Mouse (Mus musculus) heart, embryonic 11.5 days (tissue): Measurements from ENCODE around the gene Fez2. TPM values are rescaled to one million over a fixed set of nuclear protein-coding genes. Genes with fewer than 3 reads are reported as not detected.
A peak's percentile ranks its signal among the peaks of the same experiment; 100 is the strongest.

Experiments
- ATAC-seq: fragments of 200-750 bp; cut with Nextera tagmentation; replicated peaks from 2 replicates; pipeline ENCODE4 v1.8.0; 2017; ENCODE audit warnings: moderate library complexity; ENCODE audit not compliant: insufficient number of reproducible peaks, low FRiP score, low TSS enrichment
- H3K27ac ChIP-seq: fragments of 300-500 bp; sonication (generic); 2 replicates; pipeline ENCODE4 v1.5.1; 2014; ENCODE audit warnings: mild to moderate bottlenecking, low read depth, low read length
- H3K27me3 ChIP-seq: fragments of 300-500 bp; sonication (generic); 2 replicates; pipeline ENCODE4 v1.6.1; 2014; ENCODE audit warnings: mild to moderate bottlenecking, low read length, mixed read lengths; ENCODE audit not compliant: control insufficient read depth, insufficient read depth
- H3K36me3 ChIP-seq: fragments of 300-500 bp; sonication (generic); 2 replicates; pipeline ENCODE4 v1.6.1; 2014; ENCODE audit warnings: mild to moderate bottlenecking, low read length, moderate library complexity, mixed read lengths; ENCODE audit not compliant: control insufficient read depth, insufficient read depth
- H3K4me1 ChIP-seq: fragments of 300-500 bp; sonication (generic); 2 replicates; pipeline ENCODE4 v1.6.1; 2014; ENCODE audit warnings: low read length; ENCODE audit not compliant: control insufficient read depth, insufficient read depth
- H3K4me2 ChIP-seq: fragments of 300-500 bp; sonication (generic); 2 replicates; pipeline ENCODE4 v1.6.1; 2014; ENCODE audit warnings: mild to moderate bottlenecking, moderate library complexity
- H3K4me3 ChIP-seq: fragments of 300-500 bp; sonication (generic); 2 replicates; pipeline ENCODE4 v1.5.1; 2014; ENCODE audit warnings: low read depth, low read length
- H3K9ac ChIP-seq: fragments of 300-500 bp; sonication (generic); 2 replicates; pipeline ENCODE4 v1.6.1; 2014; ENCODE audit warnings: mild to moderate bottlenecking, low read depth, low read length, moderate library complexity
- H3K9me3 ChIP-seq: fragments of 300-500 bp; sonication (generic); replicated peaks from 2 replicates; pipeline ENCODE4 v1.6.1; 2016; ENCODE audit warnings: low read length; ENCODE audit not compliant: control insufficient read depth
- WGBS: fragments of 180-500 bp; shearing (Covaris S2); extraction: QIAGEN DNeasy Blood & Tissue Kit; methylation state at CpG from one replicate; pipeline ENCODE4 v1.1.7; 2014; ENCODE audit not compliant: insufficient replicate concordance; 5-methylcytosine and 5-hydroxymethylcytosine counted together
- polyA plus RNA-seq: library from polyadenylated mRNA; unstranded; fragments of >200 nt; fragmentation: Nextera tagmentation; extraction: Ambion mirVana; gene quantifications from 2 replicates; pipeline ENCODE4 v1.2.1, GENCODE M21; 2014

The Fez2 gene
- polyA plus RNA-seq, 1 experiment from 2014 or later = 43.5 TPM

DNA sequence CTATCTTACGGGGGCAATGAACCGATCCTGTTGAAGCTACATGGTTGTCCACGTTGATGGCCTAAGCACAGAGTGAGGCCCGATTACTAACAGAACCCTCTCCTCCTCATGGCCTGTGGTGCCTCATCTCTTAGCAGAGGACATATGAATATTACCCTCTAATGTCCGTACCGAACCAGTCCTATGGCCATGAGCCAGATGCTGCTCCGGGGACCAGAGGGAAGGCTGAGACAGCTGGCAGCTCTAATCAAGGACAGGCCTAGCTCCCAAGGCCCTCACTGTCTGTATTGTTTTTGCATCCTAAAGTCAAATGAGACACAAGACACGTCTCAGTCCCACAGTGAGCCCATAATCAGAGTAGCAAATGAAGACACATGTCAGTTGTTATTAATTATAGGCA is 62.3 kb downstream of the Fez2 start:
- Histone ChIP-seq H3K4me1 (peaks cover 11% of the 10 kb centered on the region), H3K4me3 (no peak overlapping the region), H3K9me3 (no peaks in the 10 kb centered on the region), H3K36me3 (no peaks in the 10 kb centered on the region), H3K4me2 (no peak overlapping the region), H3K27me3 (no peaks in the 10 kb centered on the region), H3K27ac (no peak overlapping the region), H3K9ac (no peak overlapping the region)
- 90% methylated on average over 8 of the region's 8 CpGs for WGBS
- no peak for ATAC-seq

DNA sequence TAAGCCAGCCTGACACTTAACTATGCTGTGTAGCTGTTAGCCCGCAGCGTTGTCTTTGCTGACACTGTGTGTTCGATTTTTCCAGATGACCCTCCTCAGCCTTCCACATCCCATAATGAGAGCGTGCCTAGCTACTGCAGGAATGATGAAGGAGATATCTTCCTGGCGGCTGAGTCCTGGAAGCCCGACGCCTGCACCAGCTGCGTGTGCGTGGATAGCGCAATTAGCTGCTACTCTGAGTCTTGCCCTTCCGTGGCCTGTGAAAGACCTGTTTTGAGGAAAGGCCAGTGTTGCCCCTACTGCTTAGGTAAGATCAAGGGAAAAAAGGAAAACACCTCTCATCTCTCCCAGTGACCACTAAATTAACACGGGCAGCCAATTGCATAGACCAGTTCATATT is 63.1 kb downstream of the Fez2 start:
- Histone ChIP-seq H3K4me3 (no peak overlapping the region), H3K4me1 (peaks cover 12% of the 10 kb centered on the region), H3K27me3 (no peaks in the 10 kb centered on the region), H3K27ac (no peak overlapping the region), H3K36me3 (no peaks in the 10 kb centered on the region), H3K9ac (no peak overlapping the region), H3K4me2 (no peak overlapping the region), H3K9me3 (no peaks in the 10 kb centered on the region)
- WGBS = 71% methylated on average over 12 of the region's 12 CpGs
- no peak for ATAC-seq

DNA sequence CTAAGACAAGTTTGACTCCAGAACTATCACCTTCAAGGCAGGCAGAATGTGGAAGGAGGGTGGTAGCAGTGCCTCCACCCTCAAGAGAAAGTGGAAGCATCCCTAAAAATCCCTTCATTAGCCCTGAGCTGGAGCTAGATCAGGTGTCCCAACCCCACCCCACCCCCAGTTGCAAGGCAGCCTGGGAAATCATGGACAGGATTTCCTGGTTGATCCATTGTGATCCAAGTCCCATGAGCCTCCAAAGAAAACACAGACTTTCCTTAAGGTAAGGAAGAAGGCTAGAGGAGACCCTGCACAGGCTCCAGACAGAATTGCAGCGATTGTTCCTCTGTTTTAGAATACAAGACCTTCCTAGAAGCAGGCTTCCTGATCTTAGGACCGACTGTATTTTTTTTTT is 63.5 kb downstream of the Fez2 start:
- Histone ChIP-seq H3K27ac (no peak overlapping the region), H3K9ac (no peak overlapping the region), H3K9me3 (no peaks in the 10 kb centered on the region), H3K4me2 (no peak overlapping the region), H3K36me3 (no peaks in the 10 kb centered on the region), H3K4me1 (peaks cover 12% of the 10 kb centered on the region), H3K4me3 (no peak overlapping the region), H3K27me3 (no peaks in the 10 kb centered on the region)
- 70% methylated on average over 2 of the region's 2 CpGs for WGBS
- ATAC-seq = no peak

DNA sequence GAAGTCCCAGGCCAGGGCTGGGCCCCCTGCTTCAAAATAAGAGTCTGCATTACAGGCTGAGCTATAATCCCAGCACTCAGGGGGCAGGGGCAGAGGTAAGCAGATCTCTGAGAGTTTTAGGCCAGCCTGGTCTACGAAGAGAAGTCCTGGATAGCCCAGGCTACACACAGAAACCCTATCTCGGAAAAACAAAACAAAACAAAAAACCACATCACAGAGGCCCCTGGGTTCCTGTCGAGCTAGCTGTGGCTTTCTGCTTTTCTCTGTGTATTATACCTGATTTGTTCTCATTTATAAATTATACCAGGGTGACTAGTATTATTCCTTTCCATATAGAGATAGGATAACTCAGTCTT is 65.5 kb downstream of the Fez2 start:
- no peak overlapping the region for H3K27ac ChIP-seq
- H3K9me3 ChIP-seq = no peaks in the 10 kb centered on the region
- 80% methylated on average over 3 of the region's 3 CpGs for WGBS
- no peaks in the 10 kb centered on the region for H3K36me3 ChIP-seq
- no peak overlapping the region for H3K4me3 ChIP-seq
- no peak overlapping the region for H3K4me2 ChIP-seq
- H3K4me1 ChIP-seq = peaks cover 12% of the 10 kb centered on the region
- no peaks in the 10 kb centered on the region; the same call in 1 of the 2 replicates for H3K27me3 ChIP-seq
- ATAC-seq = no peak
- no peak overlapping the region for H3K9ac ChIP-seq

DNA sequence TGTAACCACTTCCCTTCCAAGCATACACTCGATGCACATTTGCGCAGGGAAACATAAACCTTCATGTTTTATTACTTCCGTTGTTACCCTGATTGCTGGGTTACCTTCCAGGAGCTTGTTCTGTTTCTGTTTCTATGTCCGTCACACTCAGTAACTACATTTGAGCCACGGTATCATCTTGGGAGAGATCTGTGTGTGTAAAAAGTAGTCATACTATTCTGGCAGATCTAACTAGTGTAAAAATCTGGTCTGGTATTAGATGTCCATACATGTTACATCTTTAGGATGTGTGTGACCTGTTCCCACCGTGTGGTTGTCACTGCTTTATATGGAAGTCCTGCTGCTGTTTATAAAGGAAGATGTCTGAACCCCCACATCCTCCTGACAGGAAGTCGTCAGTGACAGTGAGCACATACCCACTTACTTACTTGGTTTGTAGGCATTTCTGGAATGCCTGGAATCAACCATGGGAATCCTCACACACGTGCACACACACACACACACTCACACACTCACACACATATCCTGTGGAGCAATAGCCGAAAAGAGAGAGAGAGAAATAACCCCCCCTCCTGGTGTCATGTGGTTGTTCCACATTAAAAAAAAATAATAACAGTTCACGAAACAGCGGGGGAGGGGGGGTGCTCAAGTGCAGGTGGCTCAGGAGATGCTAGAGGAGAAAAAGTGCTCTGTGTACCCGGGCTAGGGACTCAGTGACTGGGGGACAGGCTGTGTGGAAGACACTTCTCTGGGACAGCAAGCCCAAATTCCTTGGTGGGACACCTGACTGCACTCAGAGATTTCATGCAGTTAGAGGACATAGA is 66.1 kb downstream of the Fez2 start:
- 0 out of 2 replicates have a peak, but pooled peaks have one; percentile 15 for ATAC-seq
- 63% methylated on average over 12 of the region's 12 CpGs for WGBS
- no peak overlapping the region for H3K4me2 ChIP-seq
- no peaks in the 10 kb centered on the region; the same call in 1 of the 2 replicates for H3K27me3 ChIP-seq
- H3K9me3 ChIP-seq = no peaks in the 10 kb centered on the region
- H3K27ac ChIP-seq = no peak overlapping the region
- H3K9ac ChIP-seq = no peak overlapping the region
- no peaks in the 10 kb centered on the region for H3K36me3 ChIP-seq
- H3K4me3 ChIP-seq = no peak overlapping the region
- H3K4me1 ChIP-seq = peaks cover 12% of the 10 kb centered on the region

DNA sequence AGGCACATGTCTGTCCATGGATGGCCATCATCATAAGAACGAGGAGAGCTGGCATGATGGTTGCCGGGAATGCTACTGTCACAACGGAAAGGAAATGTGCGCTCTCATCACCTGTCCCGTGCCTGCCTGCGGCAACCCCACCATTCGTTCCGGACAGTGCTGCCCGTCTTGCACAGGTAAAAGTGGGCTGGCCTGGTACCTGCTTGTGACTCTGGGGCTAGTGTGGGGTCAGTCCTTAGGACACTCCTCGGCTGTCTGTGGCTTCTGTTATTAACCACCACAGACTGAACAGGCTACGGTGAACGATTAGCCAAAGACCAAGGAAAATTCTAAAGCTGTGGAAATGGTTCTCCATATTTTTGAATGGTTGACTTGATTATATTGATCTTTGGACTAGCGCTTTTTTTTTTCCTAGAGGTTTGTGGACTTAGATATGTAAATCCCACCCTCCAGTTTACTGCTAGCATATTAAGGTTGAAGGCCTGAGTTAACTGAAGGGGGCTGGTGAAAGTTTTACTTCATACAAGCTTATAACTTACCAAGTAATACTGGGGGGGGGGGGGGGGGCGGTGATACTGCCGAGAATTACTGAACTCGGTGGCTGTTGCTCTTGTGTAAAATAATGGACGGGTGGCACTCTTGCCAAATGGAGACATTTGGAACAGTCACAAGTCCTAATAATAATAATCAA is 70.7 kb downstream of the Fez2 start:
- no peak for ATAC-seq
- WGBS = 90% methylated on average over 17 of the region's 17 CpGs
- Histone ChIP-seq H3K9ac (no peak overlapping the region), H3K27ac (no peak overlapping the region), H3K4me2 (no peak overlapping the region), H3K27me3 (no peaks in the 10 kb centered on the region; the same call in 1 of the 2 replicates), H3K36me3 (no peaks in the 10 kb centered on the region), H3K4me3 (no peak overlapping the region), H3K4me1 (peaks cover 7% of the 10 kb centered on the region), H3K9me3 (no peaks in the 10 kb centered on the region)

DNA sequence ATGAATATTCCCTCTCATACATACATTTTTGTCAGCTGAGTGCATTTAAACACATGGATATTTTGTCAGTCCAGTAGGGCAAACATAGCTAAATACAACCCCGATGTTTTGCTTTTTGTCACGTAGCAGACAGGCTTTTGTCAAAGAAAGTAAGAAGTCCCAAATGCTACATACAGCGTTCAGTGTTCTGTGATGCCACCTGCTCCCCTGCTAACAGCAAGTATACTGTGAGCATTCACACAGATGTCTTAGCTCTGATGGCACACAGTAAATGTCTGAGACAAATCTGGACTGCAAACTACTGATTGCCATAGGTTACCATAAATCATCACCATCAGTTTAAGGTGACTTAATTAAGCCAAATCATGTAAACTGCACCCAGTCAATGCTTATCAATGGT is 74.3 kb downstream of the Fez2 start:
- Histone ChIP-seq H3K9ac (no peak overlapping the region), H3K4me3 (no peak overlapping the region), H3K4me2 (no peak overlapping the region), H3K36me3 (no peaks in the 10 kb centered on the region), H3K9me3 (no peaks in the 10 kb centered on the region), H3K27ac (no peak overlapping the region), H3K4me1 (no peaks in the 10 kb centered on the region), H3K27me3 (no peaks in the 10 kb centered on the region)
- WGBS = 88% methylated on average over 3 of the region's 3 CpGs
- no peak for ATAC-seq

DNA sequence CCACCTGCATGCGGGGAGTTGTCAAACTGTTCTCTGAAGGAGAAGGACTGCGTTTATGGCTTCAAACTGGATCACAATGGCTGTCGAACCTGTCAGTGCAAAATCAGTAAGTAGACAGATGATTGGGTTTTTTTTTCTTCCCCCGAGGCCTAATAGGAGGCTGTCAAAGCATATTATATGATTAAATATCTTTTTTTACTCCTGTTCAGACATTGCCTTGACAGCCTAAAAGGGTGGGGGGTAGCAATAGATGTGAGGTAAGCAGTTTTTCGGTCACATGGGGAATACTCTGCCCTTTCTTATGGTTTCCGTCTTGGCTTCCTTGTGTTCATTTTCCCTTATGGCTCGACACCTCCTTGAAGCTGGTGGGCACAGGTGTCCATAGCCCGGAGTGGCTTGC is 82.7 kb downstream of the Fez2 start:
- Histone ChIP-seq H3K4me3 (no peak overlapping the region), H3K9me3 (no peaks in the 10 kb centered on the region), H3K4me1 (no peaks in the 10 kb centered on the region), H3K27ac (no peak overlapping the region), H3K36me3 (no peaks in the 10 kb centered on the region; the same call in 1 of the 2 replicates), H3K27me3 (no peaks in the 10 kb centered on the region), H3K4me2 (no peak overlapping the region), H3K9ac (no peak overlapping the region)
- ATAC-seq = no peak
- WGBS = 87% methylated on average over 8 of the region's 8 CpGs
